Mouse (Mus musculus) right cerebral cortex, adult 18-20 months (tissue): Measurements from ENCODE around the gene 4930449I24Rik.
"Not testable (repeated sequence)": the region's sequence is repeated elsewhere in the genome, so short reads cannot be mapped to it uniquely, and the experiment has no call there.

Source experiments
- DNase-seq: peaks from one replicate; pipeline ENCODE4 v3.0.0; 2022; ENCODE audit warnings: mixed read lengths

Gene 4930449I24Rik

GRCm38 (mm10) chr5:146502099-146502498, at the start of gene 4930449I24Rik:
TSS of gene 4930449I24Rik (plus strand) at chr5:146502399.
- DNase-seq, result not testable (repeated sequence)

DNA sequence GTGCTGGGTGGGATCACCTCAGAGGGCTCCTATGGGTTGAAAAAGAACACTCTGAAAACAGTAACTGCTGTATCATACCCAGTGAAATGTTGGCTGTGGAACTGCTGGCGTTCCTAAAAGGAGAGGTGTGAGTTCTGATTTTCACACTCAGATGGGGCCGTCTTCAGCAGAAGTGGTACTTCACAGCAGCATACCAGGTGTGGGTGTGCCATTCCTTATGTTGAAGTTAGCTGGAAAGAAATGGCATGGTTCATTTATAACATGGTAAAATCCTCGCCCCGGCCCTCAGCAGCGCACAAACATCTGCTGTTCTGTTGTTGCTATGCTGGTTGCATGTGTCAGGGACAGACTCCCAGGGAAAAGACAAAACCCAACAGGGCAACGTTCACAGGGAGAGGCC, 48.6 kb upstream of the 4930449I24Rik start:
- DNase-seq, result peak; percentile 46

DNA sequence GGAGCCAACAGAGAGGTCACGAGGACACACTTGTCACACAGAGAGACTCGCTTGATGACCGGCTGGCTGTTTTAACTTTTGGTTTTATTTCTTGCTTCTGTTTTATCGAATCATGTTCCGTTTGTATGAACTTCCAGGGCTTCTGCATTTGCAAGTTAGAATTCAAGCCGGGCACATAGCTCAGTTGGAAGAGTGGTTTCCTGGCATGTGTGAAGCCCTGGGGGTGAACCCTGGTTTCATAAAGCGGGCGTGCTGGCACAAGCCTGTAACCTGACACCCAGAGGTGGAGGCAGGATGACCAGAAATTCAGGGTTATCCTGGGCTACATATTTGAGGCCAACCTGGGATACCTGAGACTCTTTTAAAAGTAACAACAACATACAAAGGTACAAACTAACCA, 40.6 kb upstream of the 4930449I24Rik start:
- no peak for DNase-seq

DNA sequence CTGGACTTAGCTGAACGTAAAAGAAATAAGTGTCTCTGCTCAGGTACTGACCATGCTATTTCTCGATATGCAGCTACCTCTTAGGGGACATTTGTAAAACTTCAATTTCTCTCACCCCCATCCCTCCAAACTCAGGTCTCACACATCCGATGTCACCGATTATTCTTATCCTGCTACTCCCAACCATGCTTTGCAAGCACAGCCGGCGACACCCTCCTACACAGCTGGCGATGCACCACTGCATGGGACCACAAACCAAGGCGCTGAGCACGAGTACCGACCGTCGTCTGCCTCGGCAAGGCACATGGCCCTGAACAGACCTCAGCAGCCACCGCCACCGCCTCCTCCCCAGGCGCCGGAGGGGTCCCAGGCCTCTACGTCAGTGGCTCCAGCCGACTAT, 35.5 kb upstream of the 4930449I24Rik start:
- peak; percentile 52 for DNase-seq

DNA sequence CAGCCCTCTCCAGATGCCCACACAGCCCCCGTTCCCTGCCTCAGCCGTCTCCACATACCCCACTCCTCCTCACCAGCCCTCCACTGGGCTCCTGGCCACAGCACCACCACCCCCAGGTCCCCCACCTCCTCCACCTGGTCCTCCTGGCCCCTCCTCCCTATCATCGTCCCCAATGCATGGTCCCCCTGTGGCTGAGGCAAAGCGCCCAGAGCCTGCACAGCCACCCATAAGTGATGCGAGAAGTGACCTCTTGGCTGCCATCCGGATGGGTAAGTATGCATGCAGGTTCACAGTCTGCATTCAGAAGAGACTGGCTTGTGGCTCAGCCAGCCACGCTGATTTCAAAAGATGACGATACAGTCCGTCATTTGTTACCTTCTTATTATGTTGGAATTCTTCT, 33.9 kb upstream of the 4930449I24Rik start:
- DNase-seq, result no peak

GRCm38 (mm10) chr5:146470821-146471220, 31.4 kb upstream of the 4930449I24Rik start:
- DNase-seq, result no peak

GRCm38 (mm10) chr5:146471311-146471710, 30.9 kb upstream of the 4930449I24Rik start:
- no peak for DNase-seq

DNA sequence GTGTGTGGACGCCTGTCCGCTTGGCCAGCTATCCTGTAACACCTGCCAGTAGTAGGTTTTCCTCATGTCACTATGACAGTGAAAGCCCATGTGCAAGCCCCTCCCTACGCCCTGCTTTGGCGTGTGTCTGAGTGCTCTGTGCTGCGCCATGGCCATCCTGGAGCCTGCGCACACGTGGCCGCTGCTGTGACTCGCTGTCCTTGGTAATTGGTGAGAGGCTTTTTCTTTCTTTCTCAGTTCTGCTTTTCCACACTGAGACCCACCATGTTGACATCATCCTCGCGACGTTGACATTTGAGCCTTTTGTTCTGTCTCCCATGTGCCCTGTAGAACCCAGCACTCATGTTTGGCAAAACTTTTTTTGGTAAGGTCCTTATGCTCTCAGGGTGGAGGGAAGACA, 30.4 kb upstream of the 4930449I24Rik start:
- DNase-seq, result no peak

DNA sequence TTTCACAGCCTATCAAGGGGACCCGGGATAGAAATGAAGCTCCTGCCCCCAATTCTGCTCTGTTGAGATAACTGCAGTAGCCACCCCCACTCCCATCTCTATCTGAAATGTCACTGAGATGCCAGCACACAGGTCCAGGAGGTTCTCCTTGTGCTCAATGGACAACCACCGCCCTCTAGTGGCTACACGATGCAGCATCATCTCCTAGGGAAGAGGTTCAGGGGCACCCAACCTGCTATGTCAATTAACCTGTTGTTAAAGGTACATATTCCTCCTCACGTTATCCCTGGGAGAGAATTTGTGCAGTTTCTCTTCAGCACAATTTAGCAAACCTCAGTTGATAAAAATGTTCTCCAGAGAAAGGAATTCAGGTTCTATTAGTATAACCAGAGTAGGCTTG, 22.6 kb upstream of the 4930449I24Rik start:
- DNase-seq, result peak; percentile 37

- not testable (repeated sequence) for DNase-seq
These were observed 20.5 kb upstream of the 4930449I24Rik start, which contains the start of gene Gm6408 for GRCm38 (mm10) chr5:146481665-146482064. TSS of gene Gm6408 (plus strand) at chr5:146481965.

DNA sequence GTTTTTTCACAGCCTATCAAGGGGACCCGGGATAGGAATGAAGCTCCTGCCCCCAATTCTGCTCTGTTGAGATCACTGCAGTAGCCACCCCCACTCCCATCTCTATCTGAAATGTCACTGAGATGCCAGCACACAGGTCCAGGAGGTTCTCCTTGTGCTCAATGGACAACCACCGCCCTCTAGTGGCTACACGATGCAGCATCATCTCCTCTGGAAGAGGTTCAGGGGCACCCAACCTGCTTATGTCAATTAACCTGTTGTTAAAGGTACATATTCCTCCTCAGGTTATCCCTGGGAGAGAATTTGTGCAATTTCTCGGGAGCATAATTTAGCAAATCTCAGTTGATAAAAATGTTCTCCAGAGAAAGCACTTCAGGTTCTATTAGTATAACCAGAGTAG, 13.2 kb upstream of the 4930449I24Rik start:
- DNase-seq, result peak; percentile 27

GRCm38 (mm10) chr5:146491063-146491462, 11.1 kb upstream of the 4930449I24Rik start, which contains the start of gene Gm6370:
TSS of gene Gm6370 (plus strand) at chr5:146491363.
- DNase-seq, result not testable (repeated sequence)

- DNase-seq, result not testable (repeated sequence)
These were observed 11.6 kb downstream of the 4930449I24Rik start, which contains the start of gene Gm3402 for GRCm38 (mm10) chr5:146513823-146514222. TSS of gene Gm3402 (plus strand) at chr5:146514123.

DNA sequence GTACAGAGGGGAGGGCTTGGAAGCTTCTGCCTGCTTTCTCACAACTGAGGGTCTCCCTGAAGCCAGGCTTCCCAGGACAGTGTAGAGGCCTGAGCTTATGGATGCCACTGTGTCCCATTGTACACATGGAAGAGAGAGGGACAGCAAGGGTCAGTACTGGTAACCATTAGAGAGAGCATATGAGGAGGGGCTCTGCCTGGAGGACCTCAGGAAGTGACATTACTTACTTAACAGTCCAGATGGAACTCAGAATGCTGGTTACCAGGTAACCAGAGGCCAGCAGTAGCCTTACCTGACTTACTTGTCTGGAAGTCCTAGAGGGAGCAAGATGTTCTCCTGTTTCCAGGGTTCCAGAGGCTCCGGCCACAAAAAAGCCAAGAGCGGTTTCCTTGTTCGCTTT, 23.3 kb downstream of the 4930449I24Rik start, which contains the start of gene Gm3404:
Gene Gm3404, plus strand, starts transcription at position 301 of the 400 bp plus-strand sequence.
- not testable (repeated sequence) for DNase-seq

- not testable (repeated sequence) for DNase-seq
These were observed 35.1 kb downstream of the 4930449I24Rik start, which contains the start of gene Gm3409 for GRCm38 (mm10) chr5:146537347-146537746. TSS of gene Gm3409 (plus strand) at chr5:146537647.
